Mouse (Mus musculus) adrenal gland, postnatal 36 days (tissue): ENCODE data around the gene 4930550C14Rik. TPM values are rescaled to one million over a fixed set of nuclear protein-coding genes. Genes with fewer than 3 reads are reported as not detected.

Experiments used
- DNase-seq, 2 experiments: peaks; one replicate each; pipeline ENCODE4 v3.0.0; 2021; ENCODE audit warnings: mixed read lengths in 1 of 2
- long read RNA-seq, 2 experiments: library from polyadenylated mRNA; stranded (forward); transcript quantifications; one replicate each; pipeline ENCODE4 v2.0.0; 2021; ENCODE audit warnings: borderline sequencing depth in 2 of 2
- total RNA-seq, 2 experiments: library from RNA; stranded (reverse); gene quantifications; 2 replicates each; pipeline ENCODE4 v1.2.3; 2021

Gene 4930550C14Rik
- 1 to 10 TPM in 1 of 2 experiments, under 1 TPM in 1; 0.70 to 1.9 TPM for total RNA-seq
- long read RNA-seq, experiment 1: 0 reads
- long read RNA-seq, experiment 2, partial matches to known transcripts: 0 of 1 reads
- long read RNA-seq, experiment 2, other reads (novel, unspliced or antisense): 1 of 1 reads

DNA sequence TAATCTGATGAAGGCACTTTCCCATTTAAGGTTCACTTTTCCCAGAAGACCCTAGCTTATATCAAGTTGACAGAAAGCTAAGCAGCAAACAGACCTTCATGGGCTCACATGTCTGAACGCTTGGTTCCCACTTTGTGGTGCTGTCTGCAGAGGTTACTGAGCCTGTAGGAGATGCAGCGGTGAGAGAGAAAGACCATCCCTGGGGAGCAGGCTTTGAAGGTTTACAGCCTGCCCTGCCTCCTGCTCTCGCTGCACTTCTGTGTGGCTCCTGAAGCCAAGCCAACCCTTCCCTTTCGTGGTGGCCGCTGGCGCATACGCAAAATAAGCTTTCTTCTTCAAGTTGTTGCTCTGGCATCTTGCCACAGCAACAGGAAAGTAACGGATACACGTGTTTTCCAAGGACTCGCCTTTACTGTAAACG lies at the start of gene 4930550C14Rik:
Gene 4930550C14Rik, plus strand, starts transcription at position 35 of the 421 bp plus-strand sequence.
- DNase-seq: peak; percentile 52 to 70

GRCm38 (mm10) chr9:53353161-53353560 lies 49.0 kb upstream of the 4930550C14Rik start:
- DNase-seq: no peak

DNA sequence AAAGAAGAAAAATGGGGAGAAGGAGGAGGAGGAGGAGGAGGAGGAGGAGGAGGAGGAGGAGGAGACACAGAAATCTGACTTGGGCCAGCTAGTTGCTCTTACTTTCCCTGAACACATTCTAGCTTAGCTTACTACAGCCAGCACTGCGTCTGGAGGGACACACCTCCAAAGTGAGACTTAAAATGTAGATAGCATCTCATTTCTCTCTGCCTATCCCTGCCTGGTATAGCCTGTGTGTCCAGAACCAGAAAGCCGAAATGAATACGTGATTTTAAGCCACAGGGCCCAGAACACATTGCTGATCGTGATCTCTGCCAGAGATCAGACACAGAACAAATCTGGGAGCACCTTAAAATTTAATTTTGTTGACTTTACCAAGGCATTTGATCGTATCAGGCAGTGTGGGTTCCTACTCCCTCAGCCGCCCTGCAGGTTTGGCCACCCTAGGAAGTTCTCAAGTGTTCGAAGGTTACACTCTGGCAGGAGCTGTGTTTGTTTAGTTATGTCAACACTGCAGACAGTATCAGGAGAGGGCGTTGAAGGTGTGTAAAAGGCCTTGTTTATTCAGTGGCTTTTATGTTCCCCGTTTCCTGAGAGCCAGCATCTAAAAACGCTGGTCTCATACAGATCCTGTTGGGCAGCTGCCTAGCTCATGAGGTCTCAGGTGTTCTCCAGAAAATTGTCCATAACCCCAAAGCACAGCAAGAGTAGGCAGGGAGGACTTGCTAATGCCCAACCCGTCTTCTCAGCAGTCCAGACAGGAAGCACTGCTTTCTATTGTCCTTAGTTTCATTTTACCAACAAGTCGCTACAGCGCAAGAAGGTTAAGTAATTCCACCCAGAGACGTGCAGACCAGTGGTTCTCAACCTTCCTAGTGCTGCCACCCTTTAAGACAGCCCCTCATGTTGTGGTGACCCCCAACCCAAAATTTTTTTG lies 45.6 kb upstream of the 4930550C14Rik start:
- no peak for DNase-seq

DNA sequence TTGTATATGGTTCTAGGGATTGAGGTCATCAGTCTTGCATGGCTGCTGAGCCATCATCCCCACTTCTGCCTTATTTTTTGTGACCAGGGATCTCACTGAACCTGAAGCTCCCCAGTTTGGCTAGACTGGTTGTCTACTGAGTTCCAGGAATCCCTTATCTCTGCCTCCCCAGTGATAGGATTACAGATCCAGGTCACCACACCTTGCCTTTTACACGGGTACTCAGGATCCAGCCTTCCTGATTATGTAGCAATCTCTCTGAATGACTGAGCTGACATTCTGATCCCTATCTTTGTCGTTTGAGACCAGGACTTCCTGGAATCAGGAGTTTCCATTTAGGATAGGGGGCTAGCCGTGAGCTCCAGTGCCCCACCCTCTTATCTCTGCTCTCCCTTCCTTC lies 30.8 kb upstream of the 4930550C14Rik start:
- no peak for DNase-seq

DNA sequence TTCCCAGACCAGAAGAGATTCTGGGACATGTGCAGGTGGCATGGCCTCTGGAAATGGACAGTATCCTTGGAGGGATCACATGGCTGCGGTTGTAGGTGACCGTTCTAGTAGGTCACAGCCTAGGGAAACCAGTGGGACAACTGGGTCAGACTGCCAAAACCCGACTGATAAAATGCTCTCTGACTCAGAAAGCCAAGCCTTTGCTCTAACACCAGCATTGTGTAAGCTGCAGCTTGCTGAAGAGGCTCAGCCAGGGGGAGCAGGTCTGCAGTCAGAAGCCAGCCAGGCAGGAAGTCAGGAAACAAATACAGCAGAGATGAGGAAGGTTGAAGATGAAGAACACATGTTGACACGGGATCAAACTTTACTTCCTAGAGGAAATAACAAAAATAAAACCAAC lies 26.2 kb upstream of the 4930550C14Rik start:
- peak; percentile 40 to 48 for DNase-seq

DNA sequence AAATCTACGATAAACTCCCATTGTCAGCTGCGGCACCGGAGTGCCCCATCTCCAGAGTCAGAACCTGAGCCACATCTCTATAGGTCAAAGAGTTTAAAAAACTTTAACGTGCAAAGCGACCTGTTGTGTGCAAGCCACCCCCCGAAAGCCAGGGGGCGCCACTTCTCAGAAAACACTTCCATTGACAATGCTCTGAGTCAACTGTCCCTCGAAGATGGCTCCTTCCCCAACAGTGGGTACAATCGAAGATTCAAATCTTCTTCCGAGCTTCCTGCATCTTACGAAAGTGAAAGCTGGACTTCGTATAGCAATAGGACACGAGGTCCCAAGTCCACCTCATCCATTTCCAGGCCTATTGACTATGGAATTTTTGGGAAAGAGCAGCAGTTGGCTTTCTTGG lies 25.3 kb upstream of the 4930550C14Rik start:
- peak in 1 of 2 experiments; percentile 20 for DNase-seq

GRCm38 (mm10) chr9:53377597-53377996 lies 24.5 kb upstream of the 4930550C14Rik start:
- DNase-seq: no peak

DNA sequence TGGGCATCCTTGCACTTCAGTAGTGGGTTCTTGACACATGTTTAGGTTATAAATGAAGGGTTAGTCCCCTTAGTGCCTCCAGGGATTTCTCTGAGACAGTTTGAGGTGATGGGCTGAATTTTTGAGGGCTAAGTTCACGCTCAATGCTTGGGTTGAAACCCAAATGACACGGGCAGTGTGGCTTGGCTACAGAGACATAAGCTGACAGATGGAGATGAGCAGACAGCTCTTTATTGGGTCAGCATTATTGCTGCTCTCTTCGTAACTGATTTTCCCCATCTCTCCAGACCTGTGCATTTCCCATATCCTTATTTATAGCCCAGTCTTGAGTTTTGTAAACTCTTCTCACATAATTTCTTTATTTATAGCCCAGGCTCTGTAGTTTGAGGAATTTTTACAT lies 24.0 kb upstream of the 4930550C14Rik start:
- no peak for DNase-seq

- no peak for DNase-seq
Measured at GRCm38 (mm10) chr9:53380595-53380994, 21.5 kb upstream of the 4930550C14Rik start.

GRCm38 (mm10) chr9:53381113-53381615 lies 21.0 kb upstream of the 4930550C14Rik start:
- no peak for DNase-seq

- DNase-seq: peak; percentile 82
Measured at GRCm38 (mm10) chr9:53383951-53384866, 17.9 kb upstream of the 4930550C14Rik start, which contains the start of gene Kdelc2. Gene Kdelc2, plus strand, starts transcription at chr9:53384025.

GRCm38 (mm10) chr9:53384873-53385272 lies 17.3 kb upstream of the 4930550C14Rik start:
- peak in 1 of 2 experiments; percentile 14 for DNase-seq

GRCm38 (mm10) chr9:53387431-53387830 lies 14.7 kb upstream of the 4930550C14Rik start:
- peak; percentile 21 to 47 for DNase-seq

GRCm38 (mm10) chr9:53389109-53389508 lies 13.0 kb upstream of the 4930550C14Rik start:
- DNase-seq: no peak

GRCm38 (mm10) chr9:53390136-53390535 lies 12.0 kb upstream of the 4930550C14Rik start:
- no peak for DNase-seq

- DNase-seq: no peak
Measured at GRCm38 (mm10) chr9:53397685-53398387, 4.3 kb upstream of the 4930550C14Rik start.

DNA sequence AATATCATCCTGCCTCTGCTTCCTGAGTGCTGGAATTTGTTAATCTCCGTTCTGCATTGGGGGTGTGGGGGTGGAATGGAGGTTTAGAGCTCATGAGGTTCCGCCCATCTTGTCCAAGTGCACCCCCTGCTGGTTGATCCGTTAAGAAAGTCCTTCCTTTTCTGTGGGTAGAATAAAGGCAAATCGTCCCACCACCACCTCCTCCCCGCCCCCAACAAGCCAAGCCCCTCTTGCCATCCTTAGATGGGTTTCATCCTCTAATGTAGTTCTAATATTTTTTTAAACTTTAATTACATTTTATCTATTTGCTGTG lies 3.8 kb upstream of the 4930550C14Rik start:
- peak; percentile 61 to 78 for DNase-seq

GRCm38 (mm10) chr9:53399537-53399936 lies 2.6 kb upstream of the 4930550C14Rik start:
- DNase-seq: no peak

DNA sequence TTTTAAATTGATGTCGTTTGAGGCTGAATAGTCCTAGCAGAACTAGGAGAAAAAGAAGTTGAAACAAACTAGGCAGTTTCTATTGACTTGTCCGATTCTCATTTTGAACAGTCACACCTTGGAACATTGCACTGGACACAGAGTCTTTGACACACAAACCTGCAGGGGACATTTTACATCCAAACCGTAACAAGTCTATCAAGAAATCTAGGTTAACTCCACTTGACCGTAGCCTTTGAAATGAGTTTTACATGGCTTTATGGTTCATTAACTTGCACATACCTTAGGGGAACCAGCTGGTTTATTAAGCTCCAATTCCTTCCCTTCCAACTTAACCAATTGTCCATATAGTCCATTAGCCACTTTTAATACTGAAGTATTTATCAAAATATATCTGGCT lies 1.4 kb upstream of the 4930550C14Rik start:
- DNase-seq: no peak

- no peak for DNase-seq
Measured at GRCm38 (mm10) chr9:53401146-53401545, 979 bp upstream of the 4930550C14Rik start.

DNA sequence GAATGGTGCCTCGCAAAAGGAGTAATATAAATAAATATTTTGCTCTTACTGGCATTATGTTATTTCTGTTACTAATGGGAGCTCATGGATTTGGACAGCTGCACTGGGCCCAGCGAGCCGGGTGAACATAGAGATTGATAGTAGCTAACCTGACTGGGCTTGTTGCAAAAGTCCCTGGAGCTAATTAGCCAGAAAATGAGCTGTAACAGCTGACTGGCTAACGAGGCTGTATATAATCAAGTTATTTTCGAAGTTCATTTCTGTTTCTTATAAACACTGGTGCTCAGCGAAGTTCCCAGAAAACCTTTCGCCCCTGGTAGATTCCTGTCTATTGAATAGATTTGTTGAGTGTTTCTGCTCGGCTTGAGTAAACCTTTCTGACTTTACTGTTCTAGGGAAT lies 866 bp downstream of the 4930550C14Rik start:
- DNase-seq: no peak
